Mouse (Mus musculus) limb, embryonic 11.5 days (tissue): ENCODE measurements around the gene Cyp2d11. TPM values are rescaled to one million over a fixed set of nuclear protein-coding genes. Genes with fewer than 3 reads are reported as not detected.

ENCODE experiments used
- ATAC-seq: fragments of 200-750 bp; cut with Nextera tagmentation; 2 replicates; pipeline ENCODE4 v1.8.0; 2017; ENCODE audit warnings: low read depth; ENCODE audit not compliant: insufficient number of reproducible peaks, low FRiP score, low TSS enrichment
- DNase-seq: peaks from one replicate; pipeline ENCODE4 v3.0.0-alpha.2; 2015; ENCODE audit warnings: low spot score
- H3K27ac ChIP-seq: fragments of 300-500 bp; sonication (generic); replicated peaks from 2 replicates; pipeline ENCODE4 v1.5.1; 2014; ENCODE audit warnings: low read depth, mild to moderate bottlenecking, low read length
- H3K27me3 ChIP-seq: fragments of 300-500 bp; sonication (generic); 2 replicates; pipeline ENCODE4 v1.6.1; 2014; ENCODE audit warnings: mild to moderate bottlenecking, low read length, mixed read lengths; ENCODE audit not compliant: control insufficient read depth, insufficient read depth
- H3K36me3 ChIP-seq: fragments of 300-500 bp; sonication (generic); 2 replicates; pipeline ENCODE4 v1.6.1; 2014; ENCODE audit warnings: mild to moderate bottlenecking, low read length, moderate library complexity, mixed read lengths; ENCODE audit not compliant: control insufficient read depth, insufficient read depth
- H3K4me1 ChIP-seq: fragments of 300-500 bp; sonication (generic); 2 replicates; pipeline ENCODE4 v1.6.1; 2014; ENCODE audit warnings: low read length, mixed read lengths; ENCODE audit not compliant: control insufficient read depth, insufficient read depth
- H3K4me2 ChIP-seq: fragments of 300-500 bp; sonication (generic); 2 replicates; pipeline ENCODE4 v1.6.1; 2014; ENCODE audit warnings: low read depth, mild to moderate bottlenecking, moderate library complexity; ENCODE audit not compliant: severe bottlenecking
- H3K4me3 ChIP-seq: fragments of 300-500 bp; sonication (generic); 2 replicates; pipeline ENCODE4 v1.5.1; 2014; ENCODE audit warnings: low read depth, low read length
- H3K9ac ChIP-seq: fragments of 300-500 bp; sonication (generic); 2 replicates; pipeline ENCODE4 v1.6.1; 2014; ENCODE audit warnings: mild to moderate bottlenecking, low read length
- H3K9me3 ChIP-seq: fragments of 300-500 bp; sonication (generic); 2 replicates; pipeline ENCODE4 v1.6.1; 2016; ENCODE audit warnings: low read length; ENCODE audit not compliant: control insufficient read depth
- WGBS: fragments of 180-500 bp; shearing (Covaris S2); extraction: QIAGEN DNeasy Blood & Tissue Kit; methylation state at CpG from one replicate; pipeline ENCODE4 v1.1.7; 2014; 5-methylcytosine and 5-hydroxymethylcytosine counted together
- polyA plus RNA-seq: library from polyadenylated mRNA; unstranded; fragments of >200 nt; fragmentation: Nextera tagmentation; extraction: Ambion mirVana; gene quantifications from 2 replicates; pipeline ENCODE4 v1.2.1, GENCODE M21; 2014

Cyp2d11 gene
- polyA plus RNA-seq, 1 experiment from 2014 or later, result not detected

- H3K27me3 ChIP-seq, result no peaks in the 10 kb centered on the region
- H3K9ac ChIP-seq, result no peak overlapping the region
- H3K27ac ChIP-seq, result no peak overlapping the region
- H3K9me3 ChIP-seq, result no peaks in the 10 kb centered on the region
- 57% methylated on average over 15 of the region's 15 CpGs for WGBS
- DNase-seq (no peak), ATAC-seq (no peak)
- no peaks in the 10 kb centered on the region for H3K36me3 ChIP-seq
- no peak overlapping the region for H3K4me2 ChIP-seq
- 0 out of 2 replicates have a peak, but pooled peaks cover 2% of the 10 kb centered on the region for H3K4me1 ChIP-seq
- H3K4me3 ChIP-seq, result no peak overlapping the region
These were observed 15.3 kb downstream of the Cyp2d11 start for GRCm38 (mm10) chr15:82378261-82379180.

- H3K9me3 ChIP-seq, result no peaks in the 10 kb centered on the region
- H3K27me3 ChIP-seq, result no peaks in the 10 kb centered on the region
- ATAC-seq, result no peak
- WGBS, result 85% methylated on average over 5 of the region's 5 CpGs
- no peak for DNase-seq
- no peaks in the 10 kb centered on the region for H3K36me3 ChIP-seq
- H3K27ac ChIP-seq, result no peak overlapping the region
- H3K4me2 ChIP-seq, result no peak overlapping the region
- no peak overlapping the region for H3K9ac ChIP-seq
- H3K4me1 ChIP-seq, result 0 out of 2 replicates have a peak, but pooled peaks cover 2% of the 10 kb centered on the region
- no peak overlapping the region for H3K4me3 ChIP-seq
These were observed 16.1 kb downstream of the Cyp2d11 start for GRCm38 (mm10) chr15:82377701-82378100.

GRCm38 (mm10) chr15:82376393-82377138, 17.3 kb downstream of the Cyp2d11 start:
- H3K9ac ChIP-seq, result no peak overlapping the region
- DNase-seq (no peak), ATAC-seq (no peak)
- WGBS, result 85% methylated on average over 17 of the region's 17 CpGs
- no peaks in the 10 kb centered on the region for H3K27me3 ChIP-seq
- 0 out of 2 replicates have a peak, but pooled peaks cover 2% of the 10 kb centered on the region for H3K4me1 ChIP-seq
- no peaks in the 10 kb centered on the region for H3K9me3 ChIP-seq
- H3K27ac ChIP-seq, result no peak overlapping the region
- H3K36me3 ChIP-seq, result no peaks in the 10 kb centered on the region
- no peak overlapping the region for H3K4me3 ChIP-seq
- no peak overlapping the region for H3K4me2 ChIP-seq

- 88% methylated on average over 9 of the region's 9 CpGs for WGBS
- Histone ChIP-seq H3K27ac (no peak overlapping the region), H3K27me3 (no peaks in the 10 kb centered on the region), H3K4me2 (no peak overlapping the region), H3K9ac (no peak overlapping the region), H3K36me3 (no peaks in the 10 kb centered on the region), H3K9me3 (no peaks in the 10 kb centered on the region), H3K4me3 (no peak overlapping the region), H3K4me1 (0 out of 2 replicates have a peak, but pooled peaks cover 2% of the 10 kb centered on the region)
- DNase-seq (no peak), ATAC-seq (no peak)
These were observed 18.0 kb downstream of the Cyp2d11 start for GRCm38 (mm10) chr15:82375855-82376254.

GRCm38 (mm10) chr15:82374437-82374836, 19.4 kb downstream of the Cyp2d11 start:
- Histone ChIP-seq H3K9ac (no peak overlapping the region), H3K4me2 (no peak overlapping the region), H3K4me1 (no peaks in the 10 kb centered on the region), H3K27ac (no peak overlapping the region), H3K27me3 (no peaks in the 10 kb centered on the region), H3K4me3 (no peak overlapping the region), H3K36me3 (no peaks in the 10 kb centered on the region), H3K9me3 (no peaks in the 10 kb centered on the region)
- DNase-seq, result no peak
- 87% methylated on average over 5 of the region's 5 CpGs for WGBS
- no peak for ATAC-seq

GRCm38 (mm10) chr15:82372991-82373390, 20.8 kb downstream of the Cyp2d11 start:
- H3K36me3 ChIP-seq, result no peaks in the 10 kb centered on the region
- H3K4me3 ChIP-seq, result no peak overlapping the region
- H3K9me3 ChIP-seq, result no peaks in the 10 kb centered on the region
- no peaks in the 10 kb centered on the region for H3K27me3 ChIP-seq
- no peak overlapping the region for H3K4me2 ChIP-seq
- H3K4me1 ChIP-seq, result no peaks in the 10 kb centered on the region
- ATAC-seq (no peak), DNase-seq (no peak)
- H3K27ac ChIP-seq, result no peak overlapping the region
- WGBS, result 85% methylated on average over 5 of the region's 5 CpGs
- no peak overlapping the region for H3K9ac ChIP-seq

GRCm38 (mm10) chr15:82372446-82372845, 21.4 kb downstream of the Cyp2d11 start:
- DNase-seq (no peak), ATAC-seq (no peak)
- H3K9me3 ChIP-seq, result no peaks in the 10 kb centered on the region
- no peak overlapping the region for H3K4me3 ChIP-seq
- no peaks in the 10 kb centered on the region for H3K27me3 ChIP-seq
- H3K9ac ChIP-seq, result no peak overlapping the region
- H3K4me1 ChIP-seq, result no peaks in the 10 kb centered on the region
- 91% methylated on average over 6 of the region's 6 CpGs for WGBS
- H3K4me2 ChIP-seq, result no peak overlapping the region
- no peaks in the 10 kb centered on the region for H3K36me3 ChIP-seq
- no peak overlapping the region for H3K27ac ChIP-seq

GRCm38 (mm10) chr15:82368851-82369250, 25.0 kb downstream of the Cyp2d11 start:
- ATAC-seq, result no peak
- H3K36me3 ChIP-seq, result no peaks in the 10 kb centered on the region
- no peaks in the 10 kb centered on the region for H3K9me3 ChIP-seq
- no peak for DNase-seq
- H3K4me1 ChIP-seq, result no peaks in the 10 kb centered on the region
- H3K27me3 ChIP-seq, result no peaks in the 10 kb centered on the region
- no peak overlapping the region for H3K27ac ChIP-seq
- 85% methylated on average over 1 of the region's 1 CpGs for WGBS
- H3K4me3 ChIP-seq, result no peak overlapping the region
- no peak overlapping the region for H3K4me2 ChIP-seq
- H3K9ac ChIP-seq, result no peak overlapping the region
